Mouse (Mus musculus): Measurements from ENCODE around the gene Cntd1. TPM values are rescaled to one million over a fixed set of nuclear protein-coding genes. Genes with fewer than 3 reads are reported as not detected.

The Cntd1 gene
- 0.70 and 1.3 TPM in 2 replicates for polyA plus RNA-seq (2015; fragmentation: Nextera tagmentation; extraction: Ambion mirVana)

- no peaks in the 10 kb centered on the region for H3K9me3 ChIP-seq
- H3K27me3 ChIP-seq = peaks cover 5% of the 10 kb centered on the region; the same call in 1 of the 2 replicates
- H3K4me2 ChIP-seq = peak within 1 kb of the TSS; percentile 68
- WGBS = 8% methylated on average over 45 of the region's 45 CpGs
- peaks cover 12% of the 10 kb centered on the region; the same call in 1 of the 2 replicates for H3K36me3 ChIP-seq
- ATAC-seq (ENCODE audit: insufficient number of reproducible peaks, low FRiP score, low TSS enrichment, low read depth) = peak; percentile 91
- peak within 1 kb of the TSS; percentile 67 for H3K9ac ChIP-seq
- peak within 1 kb of the TSS; percentile 78 for H3K4me3 ChIP-seq
- H3K27ac ChIP-seq = peak within 1 kb of the TSS; percentile 78; the same call in 1 of the 2 replicates
- H3K4me1 ChIP-seq = peaks cover 29% of the 10 kb centered on the region
These were observed at the start of gene Cntd1, which contains the start of gene Coa3 for GRCm38 (mm10) chr11:101278223-101279192. Gene Cntd1 (plus strand): TSS chr11:101279012. Gene Coa3 (minus strand): TSS chr11:101279114.

GRCm38 (mm10) chr11:101229361-101229900 is 49.4 kb upstream of the Cntd1 start:
- Histone ChIP-seq H3K9me3 (no peaks in the 10 kb centered on the region), H3K4me1 (peaks cover 34% of the 10 kb centered on the region), H3K9ac (no peak overlapping the region), H3K36me3 (no peaks in the 10 kb centered on the region), H3K4me3 (no peak overlapping the region), H3K4me2 (0 out of 2 replicates have a peak overlapping the region, but pooled peaks have one; percentile 37), H3K27ac (peak overlapping the region; percentile 78; the same call in 1 of the 2 replicates), H3K27me3 (no peaks in the 10 kb centered on the region)
- WGBS = 37% methylated on average over 8 of the region's 8 CpGs
- ATAC-seq (ENCODE audit: insufficient number of reproducible peaks, low FRiP score, low TSS enrichment, low read depth) = no peak

GRCm38 (mm10) chr11:101230061-101230511 is 48.7 kb upstream of the Cntd1 start:
- no peaks in the 10 kb centered on the region for H3K36me3 ChIP-seq
- H3K4me3 ChIP-seq = no peak overlapping the region
- H3K4me1 ChIP-seq = peaks cover 34% of the 10 kb centered on the region
- H3K4me2 ChIP-seq = peak overlapping the region; percentile 37; the same call in 1 of the 2 replicates
- no peaks in the 10 kb centered on the region for H3K27me3 ChIP-seq
- peak overlapping the region; percentile 78 for H3K27ac ChIP-seq
- H3K9ac ChIP-seq = no peak overlapping the region
- H3K9me3 ChIP-seq = no peaks in the 10 kb centered on the region
- WGBS = 10% methylated on average over 2 of the region's 2 CpGs
- ATAC-seq (ENCODE audit: insufficient number of reproducible peaks, low FRiP score, low TSS enrichment, low read depth) = no peak

- peak overlapping the region; percentile 78 for H3K27ac ChIP-seq
- WGBS = 25% methylated on average over 5 of the region's 5 CpGs
- peak overlapping the region; percentile 37 for H3K4me2 ChIP-seq
- ATAC-seq (ENCODE audit: insufficient number of reproducible peaks, low FRiP score, low TSS enrichment, low read depth) = no peak
- H3K9ac ChIP-seq = no peak overlapping the region
- no peak overlapping the region for H3K4me3 ChIP-seq
- no peaks in the 10 kb centered on the region for H3K9me3 ChIP-seq
- no peaks in the 10 kb centered on the region for H3K36me3 ChIP-seq
- peaks cover 34% of the 10 kb centered on the region for H3K4me1 ChIP-seq
- no peaks in the 10 kb centered on the region for H3K27me3 ChIP-seq
These were observed 48.3 kb upstream of the Cntd1 start for GRCm38 (mm10) chr11:101230526-101230925.

- 7% methylated on average over 18 of the region's 18 CpGs for WGBS
- Histone ChIP-seq H3K9ac (no peak overlapping the region), H3K4me1 (peaks cover 34% of the 10 kb centered on the region), H3K4me2 (peak overlapping the region; percentile 37), H3K27me3 (no peaks in the 10 kb centered on the region), H3K4me3 (peak overlapping the region; percentile 19), H3K9me3 (no peaks in the 10 kb centered on the region), H3K36me3 (no peaks in the 10 kb centered on the region), H3K27ac (peak overlapping the region; percentile 78)
- ATAC-seq (ENCODE audit: insufficient number of reproducible peaks, low FRiP score, low TSS enrichment, low read depth) = no peak
These were observed 47.6 kb upstream of the Cntd1 start for GRCm38 (mm10) chr11:101230991-101231871.

GRCm38 (mm10) chr11:101232010-101232839 is 46.6 kb upstream of the Cntd1 start:
- 46% methylated on average over 6 of the region's 6 CpGs for WGBS
- Histone ChIP-seq H3K4me3 (peak overlapping the region; percentile 19; the same call in 1 of the 2 replicates), H3K4me1 (peaks cover 36% of the 10 kb centered on the region), H3K4me2 (peak overlapping the region; percentile 37; the same call in 1 of the 2 replicates), H3K9me3 (no peaks in the 10 kb centered on the region), H3K27ac (peak overlapping the region; percentile 78), H3K36me3 (no peaks in the 10 kb centered on the region), H3K27me3 (no peaks in the 10 kb centered on the region), H3K9ac (no peak overlapping the region)
- peak; percentile 63 for ATAC-seq (ENCODE audit: insufficient number of reproducible peaks, low FRiP score, low TSS enrichment, low read depth)

- Histone ChIP-seq H3K27ac (no peak overlapping the region), H3K4me2 (no peak overlapping the region), H3K4me1 (peaks cover 43% of the 10 kb centered on the region), H3K9me3 (no peaks in the 10 kb centered on the region), H3K4me3 (no peak overlapping the region), H3K27me3 (no peaks in the 10 kb centered on the region), H3K9ac (no peak overlapping the region), H3K36me3 (no peaks in the 10 kb centered on the region)
- no peak for ATAC-seq (ENCODE audit: insufficient number of reproducible peaks, low FRiP score, low TSS enrichment, low read depth)
- 92% methylated on average over 1 of the region's 1 CpGs for WGBS
These were observed 45.6 kb upstream of the Cntd1 start for GRCm38 (mm10) chr11:101233240-101233639.

GRCm38 (mm10) chr11:101234124-101234523 is 44.7 kb upstream of the Cntd1 start:
- Histone ChIP-seq H3K9ac (no peak overlapping the region), H3K27me3 (no peaks in the 10 kb centered on the region), H3K4me3 (no peak overlapping the region), H3K4me2 (no peak overlapping the region), H3K27ac (no peak overlapping the region), H3K36me3 (no peaks in the 10 kb centered on the region), H3K9me3 (no peaks in the 10 kb centered on the region), H3K4me1 (peaks cover 45% of the 10 kb centered on the region)
- ATAC-seq (ENCODE audit: insufficient number of reproducible peaks, low FRiP score, low TSS enrichment, low read depth) = no peak

- Histone ChIP-seq H3K4me2 (no peak overlapping the region), H3K4me1 (peaks cover 34% of the 10 kb centered on the region), H3K4me3 (no peak overlapping the region), H3K9ac (no peak overlapping the region), H3K27me3 (no peaks in the 10 kb centered on the region), H3K27ac (no peak overlapping the region), H3K36me3 (no peaks in the 10 kb centered on the region), H3K9me3 (no peaks in the 10 kb centered on the region)
- ATAC-seq (ENCODE audit: insufficient number of reproducible peaks, low FRiP score, low TSS enrichment, low read depth) = no peak
These were observed 43.4 kb upstream of the Cntd1 start for GRCm38 (mm10) chr11:101235429-101235828.

GRCm38 (mm10) chr11:101236782-101237181 is 42.0 kb upstream of the Cntd1 start:
- no peaks in the 10 kb centered on the region for H3K9me3 ChIP-seq
- H3K9ac ChIP-seq = no peak overlapping the region
- no peak overlapping the region for H3K4me2 ChIP-seq
- peaks cover 20% of the 10 kb centered on the region for H3K4me1 ChIP-seq
- no peak for ATAC-seq (ENCODE audit: insufficient number of reproducible peaks, low FRiP score, low TSS enrichment, low read depth)
- H3K27me3 ChIP-seq = no peaks in the 10 kb centered on the region; the same call in 1 of the 2 replicates
- WGBS = 87% methylated on average over 5 of the region's 5 CpGs
- H3K27ac ChIP-seq = no peak overlapping the region
- no peak overlapping the region for H3K4me3 ChIP-seq
- no peaks in the 10 kb centered on the region for H3K36me3 ChIP-seq
